Mouse (Mus musculus) myocyte (in vitro differentiated cells): ENCODE measurements around the gene Ugt1a9. TPM values are rescaled to one million over a fixed set of nuclear protein-coding genes. Genes with fewer than 3 reads are reported as not detected.
"Not testable (repeated sequence)": the region's sequence is repeated elsewhere in the genome, so short reads cannot be mapped to it uniquely, and the experiment has no call there.

Source experiments
- H3K27me3 ChIP-seq: one replicate; pipeline ENCODE4 v1.6.1; 2011; ENCODE audit not compliant: control insufficient read depth, insufficient read depth, insufficient read length
- H3K36me3 ChIP-seq: one replicate; pipeline ENCODE4 v1.6.1; 2011; ENCODE audit not compliant: control insufficient read depth, insufficient read depth
- H3K4me2 ChIP-seq: one replicate; pipeline ENCODE4 v1.6.1; 2011; ENCODE audit warnings: low read depth, control low read depth
- H3K4me3 ChIP-seq: one replicate; pipeline ENCODE4 v1.5.1; 2011; ENCODE audit warnings: mild to moderate bottlenecking, control low read depth, moderate library complexity
- H3K79me2 ChIP-seq: one replicate; pipeline ENCODE4 v1.6.1; 2011; ENCODE audit not compliant: control insufficient read depth, insufficient read depth
- H3ac ChIP-seq: one replicate; pipeline ENCODE4 v1.6.1; 2011; ENCODE audit not compliant: control insufficient read depth, insufficient read length
- CEBPB ChIP-seq: IDR thresholded peaks from 2 replicates; pipeline ENCODE4 v1.6.1; 2011; ENCODE audit warnings: mild to moderate bottlenecking, moderate library complexity; ENCODE audit not compliant: poor library complexity, insufficient read depth, severe bottlenecking
- E2F4 ChIP-seq: IDR thresholded peaks from one replicate; pipeline ENCODE4 v1.6.1; 2011; ENCODE audit warnings: mild to moderate bottlenecking, control low read depth, moderate library complexity; ENCODE audit not compliant: insufficient read depth
- MAX ChIP-seq: IDR thresholded peaks from one replicate; pipeline ENCODE4 v1.6.1; 2011; ENCODE audit warnings: low read depth, mild to moderate bottlenecking, control low read depth
- MYOD1 ChIP-seq, 3 experiments: IDR thresholded peaks; one replicate each; pipeline ENCODE4 v1.6.1; 2011; ENCODE audit warnings: control low read depth in 2 of 3, low read depth in 2 of 3, mild to moderate bottlenecking in 2 of 3, moderate library complexity in 1 of 3; ENCODE audit not compliant: insufficient read length in 2 of 3, control insufficient read depth in 1 of 3
- MYOG ChIP-seq, 3 experiments: IDR thresholded peaks; one replicate each; pipeline ENCODE4 v1.6.1; 2011; ENCODE audit warnings: control low read depth in 2 of 3, low read depth in 2 of 3, mild to moderate bottlenecking in 2 of 3; ENCODE audit not compliant: insufficient read length in 2 of 3, control insufficient read depth in 1 of 3, insufficient read depth in 1 of 3
- POLR2A ChIP-seq: IDR thresholded peaks from one replicate; pipeline ENCODE4 v1.6.1; 2011; ENCODE audit warnings: low read depth, mild to moderate bottlenecking, control low read depth, moderate library complexity; ENCODE audit not compliant: insufficient read length
- POLR2AphosphoS2 ChIP-seq: IDR thresholded peaks from one replicate; pipeline ENCODE4 v1.6.1; 2011; ENCODE audit warnings: low read depth, control low read depth; ENCODE audit not compliant: insufficient read length
- REST ChIP-seq: IDR thresholded peaks from one replicate; pipeline ENCODE4 v1.6.1; 2011; ENCODE audit warnings: mild to moderate bottlenecking, control low read depth, moderate library complexity; ENCODE audit not compliant: insufficient read depth, insufficient read length
- SRF ChIP-seq: IDR thresholded peaks from one replicate; pipeline ENCODE4 v1.6.1; 2011; ENCODE audit warnings: low read depth; ENCODE audit not compliant: control insufficient read depth, insufficient read length
- TCF12 ChIP-seq: IDR thresholded peaks from one replicate; pipeline ENCODE4 v1.6.1; 2011; ENCODE audit warnings: mild to moderate bottlenecking, control low read depth; ENCODE audit not compliant: poor library complexity, insufficient read depth, severe bottlenecking
- TCF3 ChIP-seq: IDR thresholded peaks from one replicate; pipeline ENCODE4 v1.6.1; 2011; ENCODE audit warnings: low read depth, control low read depth; ENCODE audit not compliant: insufficient read length
- USF1 ChIP-seq: IDR thresholded peaks from one replicate; pipeline ENCODE4 v1.6.1; 2011; ENCODE audit warnings: low read depth, mild to moderate bottlenecking, control low read depth, moderate library complexity
- polyA plus RNA-seq: library from polyadenylated mRNA; unstranded; fragments of >200 nt; fragmentation: generic; extraction: Trizol; gene quantifications from one replicate; pipeline ENCODE4 v1.2.1, GENCODE M21; 2012; ENCODE audit warnings: missing spikeins

The Ugt1a9 gene
- polyA plus RNA-seq, 1 experiment, result not detected

DNA sequence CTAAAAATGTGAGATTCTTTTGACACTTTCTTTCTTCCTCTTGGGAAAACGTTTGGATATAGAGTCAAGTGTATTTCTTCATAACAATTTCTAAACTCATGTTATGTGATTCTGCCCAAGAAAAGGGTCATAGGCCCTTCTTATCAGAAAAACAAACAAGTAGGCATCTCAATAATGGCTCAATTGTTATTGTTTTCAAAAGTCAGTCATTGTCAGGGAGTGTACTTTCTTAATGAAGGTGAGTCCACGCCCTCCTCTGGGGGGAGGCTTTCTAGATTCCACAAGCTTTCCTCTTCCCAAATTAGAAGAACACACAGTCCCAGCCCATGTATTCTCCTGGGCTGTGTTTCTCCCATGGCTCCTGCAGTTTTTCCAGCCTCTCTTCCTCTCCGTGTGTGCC is 16.9 kb downstream of the Ugt1a9 start, which contains the start of gene Ugt1a8:
Gene Ugt1a8 (plus strand): TSS at position 301 of the 400 bp plus-strand sequence.
- H3K79me2 ChIP-seq, result no peaks in the 10 kb centered on the region
- no peak for TF ChIP-seq CEBPB
- TF ChIP-seq MAX, result no peak
- TF ChIP-seq SRF, result no peak
- TF ChIP-seq MYOD1 (IDR thresholded peaks at IDR 0.05; ENCODE audit: control insufficient read depth in 1 of 3, insufficient read length in 2 of 3, low read depth in 2 of 3), result no peak
- no peak for TF ChIP-seq MYOG (IDR thresholded peaks at IDR 0.05; ENCODE audit: control insufficient read depth in 1 of 3, insufficient read depth in 1 of 3, insufficient read length in 2 of 3, low read depth in 2 of 3)
- TF ChIP-seq REST, result no peak
- no peak for TF ChIP-seq POLR2A
- TF ChIP-seq E2F4, result no peak
- no peak for TF ChIP-seq POLR2AphosphoS2
- no peak for TF ChIP-seq TCF3
- TF ChIP-seq USF1, result no peak
- no peaks in the 10 kb centered on the region for H3K36me3 ChIP-seq
- no peaks in the 10 kb centered on the region for H3K27me3 ChIP-seq
- no peak within 1 kb of the TSS for H3K4me2 ChIP-seq
- H3ac ChIP-seq, result no peak within 1 kb of the TSS
- H3K4me3 ChIP-seq, result no peak within 1 kb of the TSS

DNA sequence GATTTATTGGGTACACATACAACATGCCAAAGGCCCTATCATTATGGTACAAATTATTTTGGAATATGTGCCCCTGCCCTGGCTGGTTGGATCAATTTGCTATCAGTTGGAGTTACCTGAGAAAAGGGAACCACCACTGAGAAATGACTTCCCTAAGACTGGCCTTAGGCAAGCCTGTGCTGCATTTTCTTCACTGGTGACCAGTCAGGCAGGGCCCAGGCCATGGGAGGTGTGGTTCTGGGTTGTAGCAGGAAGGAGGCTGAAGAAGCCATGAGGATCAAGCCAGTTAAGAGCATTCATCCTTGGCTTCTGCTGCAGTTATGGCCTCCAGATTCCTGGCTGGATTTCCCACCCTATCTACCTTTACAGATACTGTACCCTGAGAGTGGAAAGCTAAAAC is 21.7 kb downstream of the Ugt1a9 start:
- Histone ChIP-seq H3ac (no peak overlapping the region), H3K4me2 (no peak overlapping the region), H3K36me3 (no peaks in the 10 kb centered on the region), H3K4me3 (no peak overlapping the region), H3K27me3 (no peaks in the 10 kb centered on the region), H3K79me2 (no peaks in the 10 kb centered on the region)
- TF ChIP-seq REST (no peak), CEBPB (no peak), MAX (no peak), MYOD1 (IDR thresholded peaks at IDR 0.05; ENCODE audit: control insufficient read depth in 1 of 3, insufficient read length in 2 of 3, low read depth in 2 of 3) (no peak), TCF12 (no peak), SRF (no peak), USF1 (no peak), MYOG (IDR thresholded peaks at IDR 0.05; ENCODE audit: control insufficient read depth in 1 of 3, insufficient read depth in 1 of 3, insufficient read length in 2 of 3, low read depth in 2 of 3) (no peak), POLR2AphosphoS2 (no peak)

DNA sequence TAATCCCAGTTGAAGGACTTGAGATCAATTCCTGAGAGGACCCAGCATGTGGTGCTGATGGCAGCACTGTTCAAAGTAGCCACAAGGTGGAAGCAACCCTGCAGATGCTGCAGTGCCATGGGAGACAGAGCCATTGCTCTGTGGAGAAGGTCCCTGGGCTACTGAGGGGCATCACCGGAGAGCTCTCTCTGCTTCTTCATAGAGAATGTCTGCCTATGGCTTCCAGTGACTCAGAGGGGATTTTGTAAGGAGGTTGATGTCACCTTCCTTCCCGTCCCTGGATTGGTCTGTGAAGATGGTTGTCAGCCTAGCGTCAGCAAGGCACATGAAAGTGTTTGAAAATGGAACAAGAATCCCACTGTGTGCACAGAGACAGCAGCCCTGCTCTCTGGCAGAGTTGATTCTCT is 23.7 kb downstream of the Ugt1a9 start:
- H3K27me3 ChIP-seq, H3K79me2 ChIP-seq, H3K36me3 ChIP-seq, H3ac ChIP-seq, H3K4me2 ChIP-seq, H3K4me3 ChIP-seq: not testable (repeated sequence)

DNA sequence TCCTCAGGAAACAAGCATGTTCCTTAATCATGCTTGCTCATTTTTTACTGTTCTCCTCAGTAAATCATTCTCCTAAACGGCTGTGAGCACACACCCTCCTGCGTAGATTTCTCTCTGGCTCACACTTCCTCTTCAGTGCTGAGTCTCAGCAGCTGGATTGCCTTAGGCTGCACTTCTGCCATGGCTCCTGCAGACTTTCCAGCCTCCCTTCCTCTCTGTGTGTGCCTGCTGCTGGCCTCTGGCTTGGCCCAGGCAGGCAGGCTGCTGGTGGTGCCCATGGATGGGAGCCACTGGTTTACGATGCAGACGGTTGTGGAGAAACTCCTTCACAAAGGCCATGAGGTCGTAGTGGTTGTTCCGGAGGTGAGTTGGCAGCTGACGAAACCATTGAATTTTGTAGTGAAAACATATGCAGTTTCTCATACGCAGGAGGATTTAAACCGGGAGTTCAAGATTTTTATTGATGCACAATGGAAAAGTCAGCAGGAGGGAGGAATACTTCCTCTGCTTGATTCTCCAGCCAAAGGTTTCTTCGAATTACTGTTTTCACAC is 24.4 kb downstream of the Ugt1a9 start, which contains the start of gene Ugt1a7c:
Gene Ugt1a7c (plus strand): TSS at position 122 of the 552 bp plus-strand sequence.
- no peak for TF ChIP-seq REST
- no peak for TF ChIP-seq SRF
- no peak for TF ChIP-seq POLR2AphosphoS2
- no peak for TF ChIP-seq TCF3
- TF ChIP-seq E2F4, result no peak
- no peak for TF ChIP-seq CEBPB
- no peak for TF ChIP-seq POLR2A
- TF ChIP-seq MYOD1 (IDR thresholded peaks at IDR 0.05; ENCODE audit: control insufficient read depth in 1 of 3, insufficient read length in 2 of 3, low read depth in 2 of 3), result no peak
- TF ChIP-seq TCF12, result no peak
- no peak for TF ChIP-seq MYOG (IDR thresholded peaks at IDR 0.05; ENCODE audit: control insufficient read depth in 1 of 3, insufficient read depth in 1 of 3, insufficient read length in 2 of 3, low read depth in 2 of 3)
- TF ChIP-seq MAX, result no peak
- TF ChIP-seq USF1, result no peak
- Histone ChIP-seq H3K79me2 (no peaks in the 10 kb centered on the region), H3ac (no peak within 1 kb of the TSS), H3K4me3 (no peak within 1 kb of the TSS), H3K36me3 (no peaks in the 10 kb centered on the region), H3K27me3 (no peaks in the 10 kb centered on the region), H3K4me2 (peak within 1 kb of the TSS; percentile 6)

DNA sequence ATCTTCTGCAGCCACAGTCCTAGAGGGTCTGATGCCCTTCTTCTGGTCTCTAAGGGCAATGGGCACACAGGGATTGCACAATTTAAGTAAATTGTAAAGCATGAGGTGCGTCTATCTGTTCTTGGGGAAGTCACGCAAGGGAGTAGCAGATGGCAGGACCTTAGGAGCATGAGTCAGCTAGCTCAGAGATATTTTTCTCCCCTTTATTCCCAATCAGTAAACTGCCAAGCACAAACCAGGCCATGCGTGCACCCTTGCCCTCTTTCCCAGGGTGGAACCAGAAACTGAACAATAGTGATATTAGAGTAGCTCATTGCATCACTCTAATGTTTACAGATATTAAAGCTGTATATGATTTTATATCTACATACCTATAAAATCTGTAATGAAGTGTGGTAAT is 27.9 kb downstream of the Ugt1a9 start:
- H3K4me3 ChIP-seq, result not testable (repeated sequence)

DNA sequence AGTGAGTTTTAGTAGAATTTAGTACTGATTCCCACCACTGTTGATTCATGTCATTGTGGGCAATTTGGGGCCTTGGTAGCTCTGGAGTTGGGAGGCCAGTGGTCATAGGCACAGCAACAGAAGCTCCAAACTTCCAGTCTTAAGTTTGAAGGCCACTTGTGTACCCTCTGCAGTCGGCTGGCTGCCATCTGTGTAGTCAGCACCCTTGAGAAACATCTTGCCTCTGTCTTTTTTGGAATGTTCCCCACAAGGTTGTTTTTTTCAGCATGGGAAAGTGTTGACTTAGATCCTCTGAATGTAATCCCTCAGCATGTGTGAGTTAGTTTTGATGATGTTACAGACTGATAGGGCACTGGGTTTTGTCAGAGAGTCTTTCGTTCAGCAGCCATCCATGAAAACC is 29.1 kb downstream of the Ugt1a9 start:
- not testable (repeated sequence) for H3ac ChIP-seq, H3K4me2 ChIP-seq, H3K27me3 ChIP-seq, H3K36me3 ChIP-seq, H3K79me2 ChIP-seq, H3K4me3 ChIP-seq

More for the DNA sequence above, 27.9 kb downstream of the Ugt1a9 start:
- H3K36me3 ChIP-seq, H3ac ChIP-seq, H3K79me2 ChIP-seq, H3K4me2 ChIP-seq, H3K27me3 ChIP-seq: not testable (repeated sequence)

DNA sequence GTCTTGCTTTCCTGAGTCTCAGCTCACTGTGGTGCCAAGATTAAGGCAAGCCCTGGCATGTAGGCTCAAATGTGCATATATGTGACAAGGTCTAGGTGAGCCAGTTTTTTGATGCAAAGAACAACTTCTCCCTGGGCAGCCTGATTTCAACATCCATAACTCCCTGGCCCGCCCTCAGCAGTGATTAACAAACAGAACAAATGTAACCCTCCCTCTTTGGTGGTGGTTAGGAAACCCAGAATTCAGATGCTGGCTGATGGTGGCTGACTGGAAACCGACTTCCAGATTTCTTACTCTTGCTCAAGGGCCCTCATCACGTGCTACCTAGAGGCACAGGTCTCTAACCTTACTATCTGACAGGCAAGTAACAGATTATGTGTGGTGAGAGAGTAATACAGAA is 32.4 kb downstream of the Ugt1a9 start, which contains the start of gene Ugt1a6b:
Gene Ugt1a6b (plus strand): TSS at position 234 of the 400 bp plus-strand sequence.
- not testable (repeated sequence) for H3K4me3 ChIP-seq, H3ac ChIP-seq, H3K4me2 ChIP-seq, H3K79me2 ChIP-seq, H3K27me3 ChIP-seq, H3K36me3 ChIP-seq

DNA sequence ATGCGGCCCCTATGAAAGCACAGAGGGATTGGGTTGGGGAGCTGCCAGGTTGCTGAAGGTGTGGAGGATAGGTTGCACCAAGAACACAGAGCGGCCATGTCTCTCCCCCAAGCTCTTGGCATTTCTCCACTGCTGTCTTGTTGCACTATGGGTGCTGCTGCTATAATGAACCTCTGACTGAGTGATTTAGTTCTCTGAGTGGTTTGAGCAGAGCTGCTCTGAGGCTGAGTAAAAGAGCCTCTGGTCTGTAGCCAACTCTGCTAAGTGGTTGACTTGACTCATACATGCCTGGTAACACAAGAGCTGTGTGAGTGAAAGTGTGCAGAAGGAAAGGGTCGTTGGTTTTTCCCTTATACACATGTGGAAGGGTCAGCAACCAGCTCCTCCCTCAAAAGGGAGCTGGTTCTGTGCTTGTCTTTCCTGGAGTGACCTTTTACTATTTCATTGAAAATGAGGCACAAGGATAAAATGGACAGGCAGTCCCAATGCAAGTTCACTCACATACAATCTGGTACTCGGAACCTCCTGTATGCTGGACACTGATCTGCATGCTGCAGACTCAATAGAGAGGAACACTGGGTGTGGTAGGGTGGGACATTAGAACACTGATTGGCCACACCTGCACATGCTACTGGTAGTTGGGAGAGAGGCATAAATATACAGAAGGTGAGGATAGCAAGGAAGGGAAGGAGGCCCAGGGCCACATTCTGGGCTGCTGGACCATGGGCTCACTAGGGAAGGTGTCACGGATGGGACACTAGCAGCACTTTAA is 33.3 kb downstream of the Ugt1a9 start:
- H3ac ChIP-seq, H3K27me3 ChIP-seq, H3K4me2 ChIP-seq, H3K4me3 ChIP-seq, H3K79me2 ChIP-seq, H3K36me3 ChIP-seq: not testable (repeated sequence)
